ENCODE assay signal across 19 mouse cellular contexts in genomic region chr14:20298131-20298530, GRCm38 (mm10). TPM values are rescaled to one million over a fixed set of nuclear protein-coding genes. Genes with fewer than 3 reads are reported as not detected.
A peak's percentile ranks its signal among the peaks of the same experiment; 100 is the strongest.
DNase-seq lines count a peak whose midpoint lies in the region; ATAC-seq and TF ChIP-seq lines count a peak whose summit lies in the region.
"Had no signal": no experiment of that assay in that cellular context is flagged by ENCODE, and none has a peak within 500 bp of the region (broad histone marks: within the 10 kb centered on the region; RNA-seq: fewer than 3 reads in every experiment).

No protein-coding gene starts in this region.

- no peaks in the 10 kb centered on the region for H3K27me3 ChIP-seq in heart, postnatal 0 days (ENCODE audit: control insufficient read depth, insufficient read depth, low read length)
- H3K27me3 ChIP-seq in MEL (ENCODE audit: control insufficient read depth in 1 of 2, insufficient read depth in 2 of 2, low read length in 2 of 2) = no peaks in the 10 kb centered on the region
- H3K27me3 ChIP-seq: embryonic facial prominence, embryonic 12.5 days; forebrain, embryonic 15.5 days; megakaryocyte, embryonic 14.5 days had no signal

- intact Hi-C loops in heart, postnatal 36 days (cut with DNase I) = no loop called here

- H3K79me2 ChIP-seq in MEL (ENCODE audit: control insufficient read depth, insufficient read depth, low read length, poor library complexity) (0 out of 2 replicates have a peak, but pooled peaks cover 3% of the 10 kb centered on the region), macrophage (ENCODE audit: inconsistent target) (peaks cover 65% of the 10 kb centered on the region)

- no peak for TF ChIP-seq POLR2A in MEL (IDR thresholded peaks at IDR 0.05; ENCODE audit: control insufficient read depth in 1 of 2, insufficient read depth in 1 of 2, low read depth in 1 of 2, low read length in 2 of 2, poor library complexity in 1 of 2)

- no peak overlapping the region for H3K4me3 ChIP-seq in heart, postnatal 0 days (ENCODE audit: low read depth, low read length)
- H3K4me3 ChIP-seq in MEL (ENCODE audit: control insufficient read depth in 1 of 2, insufficient read depth in 1 of 2, low read depth in 2 of 2, low read length in 2 of 2) (no peak overlapping the region), macrophage (ENCODE audit: inconsistent target) (peak overlapping the region; percentile 7; the same call in 1 of the 2 replicates)
- H3K4me3 ChIP-seq: embryonic facial prominence, embryonic 12.5 days; forebrain, embryonic 15.5 days; megakaryocyte, embryonic 14.5 days had no signal

- ATAC-seq in heart, postnatal 0 days (ENCODE audit: insufficient read depth, low read depth) = no peak
- ATAC-seq: forebrain, embryonic 15.5 days had no signal

- H3K27ac ChIP-seq in heart, postnatal 0 days (ENCODE audit: low read depth) = no peak overlapping the region
- H3K27ac ChIP-seq in MEL (ENCODE audit: control insufficient read depth, low read depth, low read length) (no peak overlapping the region), macrophage (peak overlapping the region; percentile 43)
- H3K27ac ChIP-seq: embryonic facial prominence, embryonic 12.5 days; forebrain, embryonic 15.5 days had no signal

- no peak overlapping the region for H3K4me2 ChIP-seq in heart, postnatal 0 days (ENCODE audit: low read depth, low read length)
- H3K4me2 ChIP-seq: embryonic facial prominence, embryonic 12.5 days; forebrain, embryonic 15.5 days had no signal

- no peaks in the 10 kb centered on the region for H3K36me3 ChIP-seq in heart, postnatal 0 days (replicated peaks; ENCODE audit: control insufficient read depth, insufficient read depth, low read length)
- H3K36me3 ChIP-seq in MEL (ENCODE audit: control insufficient read depth in 1 of 2, insufficient read depth in 2 of 2, low read length in 2 of 2) (peaks cover 0 to 5% of the 10 kb centered on the region in 2 experiments; a peak in 1 of 4 replicates), macrophage (ENCODE audit: inconsistent target) (no peaks in the 10 kb centered on the region)
- H3K36me3 ChIP-seq: embryonic facial prominence, embryonic 12.5 days; forebrain, embryonic 15.5 days had no signal

- DNase-seq in heart, postnatal 0 days (ENCODE audit: low spot score) = peak; percentile 30
- no peak for DNase-seq in heart, postnatal 36 days
- DNase-seq in MEL (ENCODE audit: low read depth, low spot score) = peak; percentile 19
- DNase-seq in adrenal gland, postnatal 36 days = peak; percentile 14 to 53
- DNase-seq in frontal cortex, adult 2 months (ENCODE audit: extremely low spot score in 1 of 2, low spot score in 1 of 2) = no peak
- no peak for DNase-seq in thymus, postnatal 10 days (ENCODE audit: low spot score in 2 of 2)
- DNase-seq: cerebellum, postnatal 14 days; spleen, adult 18-20 months had no signal

- 0 out of 2 replicates have a peak, but pooled peaks cover 5% of the 10 kb centered on the region for H3K4me1 ChIP-seq in heart, postnatal 0 days (ENCODE audit: control insufficient read depth, insufficient read depth)
- no peaks in the 10 kb centered on the region; a peak in 1 of 4 replicates for H3K4me1 ChIP-seq in MEL (ENCODE audit: control insufficient read depth in 1 of 2, insufficient read depth in 2 of 2, low read length in 2 of 2)

- no peak overlapping the region for H3K9ac ChIP-seq in heart, postnatal 0 days (replicated peaks; ENCODE audit: low read depth, low read length)
- no peak overlapping the region for H3K9ac ChIP-seq in MEL (ENCODE audit: control insufficient read depth, low read depth, low read length, poor library complexity, severe bottlenecking)
- H3K9ac ChIP-seq: embryonic facial prominence, embryonic 12.5 days; forebrain, embryonic 15.5 days had no signal

- H3K9me3 ChIP-seq in heart, postnatal 0 days (replicated peaks; ENCODE audit: control insufficient read depth, low read length) = no peaks in the 10 kb centered on the region
- no peaks in the 10 kb centered on the region for H3K9me3 ChIP-seq in MEL (replicated peaks; ENCODE audit: insufficient read depth, low read length)
- H3K9me3 ChIP-seq: embryonic facial prominence, embryonic 12.5 days; forebrain, embryonic 15.5 days; G1E; megakaryocyte, embryonic 14.5 days had no signal

- TF ChIP-seq RAD21 in MEL (IDR thresholded peaks at IDR 0.05; ENCODE audit: low read depth, low read length) = no peak

- 58% methylated on average over 3 of the region's 3 CpGs for WGBS in heart, postnatal 0 days
- 12% methylated on average over 3 of the region's 3 CpGs for WGBS in macrophage (ENCODE audit: missing documents)

- TF ChIP-seq CTCF in heart, postnatal 0 days (IDR thresholded peaks at IDR 0.05; ENCODE audit: low read depth) = no peak
- no peak for TF ChIP-seq CTCF in MEL (IDR thresholded peaks at IDR 0.05 in 2 of 3, conservative IDR thresholded peaks at IDR 0.05 in 1 of 3; ENCODE audit: control insufficient read depth in 1 of 3, insufficient read depth in 1 of 3, low read depth in 2 of 3, low read length in 3 of 3, poor library complexity in 1 of 3, severe bottlenecking in 1 of 3)

- no peak for TF ChIP-seq EP300 in heart, postnatal 0 days (IDR thresholded peaks at IDR 0.05; ENCODE audit: low read depth)
- no peak for TF ChIP-seq EP300 in MEL (IDR thresholded peaks at IDR 0.05; ENCODE audit: low read depth in 1 of 2, low read length in 2 of 2)

TF ChIP-seq in MEL, 35 proteins besides CTCF, POLR2A, EP300 and RAD21:
- no peak for TF ChIP-seq BHLHE40 (IDR thresholded peaks at IDR 0.05; ENCODE audit: borderline replicate concordance, low read depth, low read length)
- no peak for TF ChIP-seq SIN3A (IDR thresholded peaks at IDR 0.05; ENCODE audit: low read length)
- no peak for TF ChIP-seq MAX (IDR thresholded peaks at IDR 0.05; ENCODE audit: low read length)
- TF ChIP-seq UBTF (IDR thresholded peaks at IDR 0.05; ENCODE audit: borderline replicate concordance, insufficient read depth, low read depth, low read length) = no peak

RNA-seq across cellular contexts. Expression of gene Nudt13, which starts 3.6 kb away (rescaled TPM):
- 15.0 and 17.0 TPM in 2 replicates for total RNA-seq in heart, postnatal 0 days (2014; rRNA removed; ENCODE audit: low replicate concordance)
- polyA plus RNA-seq in heart, postnatal 0 days (2015; fragmentation: Nextera tagmentation; extraction: Ambion mirVana) = 13.2 and 14.2 TPM in 2 replicates
- 10 to 100 TPM; 28.3 to 35.8 TPM for total RNA-seq in heart, postnatal 36 days (2021)
- total RNA-seq in MEL (2012; rRNA removed) = 9.9 and 10.3 TPM in 2 replicates
- 10 to 100 TPM in 1 of 2 experiments, not detected in 1; 12.3 TPM for polyA plus RNA-seq in MEL (2012; ENCODE audit: insufficient read depth in 1 of 2, insufficient read length in 2 of 2, low read depth in 1 of 2, low replicate concordance in 2 of 2, missing spikeins in 1 of 2)
- 10 to 100 TPM; 38.7 to 47.9 TPM for total RNA-seq in adrenal gland, postnatal 36 days (2021)
- 100 to 1,000 TPM in 1 of 26 experiments, 10 to 100 TPM in 25; 18.4 to 109 (median 60.5) TPM for total RNA-seq in macrophage (2018; cell fraction: chromatin; rRNA removed)
- 10 to 100 TPM in 21 of 26 experiments, 1 to 10 TPM in 5; 7.2 to 20.7 (median 12.8) TPM for total RNA-seq in macrophage (2018; cell fraction: cytosol; rRNA removed)
- 10 to 100 TPM; 18.0 to 93.6 (median 44.3) TPM for total RNA-seq in macrophage (2018; cell fraction: nucleus; rRNA removed)
- 14.1 to 21.2 TPM (median 17.6 TPM) in 3 replicates for polyA plus RNA-seq in macrophage (2018)
- 26.7 and 38.3 TPM in 2 replicates for polyA plus RNA-seq in frontal cortex, adult 2 months (2012; rRNA removed)

RNA-seq across cellular contexts. Expression of gene Kcnk16, which starts 29.1 kb away (rescaled TPM):
- not detected in 2 replicates for total RNA-seq in heart, postnatal 0 days (2014; rRNA removed; ENCODE audit: low replicate concordance)
- polyA plus RNA-seq in heart, postnatal 0 days (2015; fragmentation: Nextera tagmentation; extraction: Ambion mirVana) = not detected in 2 replicates
- total RNA-seq in heart, postnatal 36 days (2021) = not detected
- not detected in 2 replicates for total RNA-seq in MEL (2012; rRNA removed)
- polyA plus RNA-seq in MEL (2012; ENCODE audit: insufficient read depth in 1 of 2, insufficient read length in 2 of 2, low read depth in 1 of 2, low replicate concordance in 2 of 2, missing spikeins in 1 of 2) (not detected), macrophage (2018) (not detected in 3 replicates)
- not detected for total RNA-seq in adrenal gland, postnatal 36 days (2021)
- not detected for total RNA-seq in macrophage (2018; cell fraction: chromatin; rRNA removed)
- total RNA-seq in macrophage (2018; cell fraction: cytosol; rRNA removed) = not detected
- not detected for total RNA-seq in macrophage (2018; cell fraction: nucleus; rRNA removed)
- not detected in 2 replicates for polyA plus RNA-seq in frontal cortex, adult 2 months (2012; rRNA removed)
- total RNA-seq: adrenal gland, adult 18-20 months; left cerebral cortex, adult 18-20 months had no signal
- polyA plus RNA-seq: embryonic facial prominence, embryonic 12.5 days; forebrain, embryonic 15.5 days; G1E; heart, embryonic 14.5 days; kidney, embryonic 16.5 days; limb, embryonic 14.5 days; testis, adult 2 months had no signal

RNA-seq across cellular contexts. Expression of gene Ecd, which starts 49.8 kb away (rescaled TPM):
- 19.1 and 38.5 TPM in 2 replicates for total RNA-seq in heart, postnatal 0 days (2014; rRNA removed; ENCODE audit: low replicate concordance)
- 23.2 and 24.3 TPM in 2 replicates for polyA plus RNA-seq in heart, postnatal 0 days (2015; fragmentation: Nextera tagmentation; extraction: Ambion mirVana)
- 10 to 100 TPM; 34.3 to 35.3 TPM for total RNA-seq in heart, postnatal 36 days (2021)
- 58.8 and 64.9 TPM in 2 replicates for total RNA-seq in MEL (2012; rRNA removed)
- polyA plus RNA-seq in MEL (2012; ENCODE audit: insufficient read depth in 1 of 2, insufficient read length in 2 of 2, low read depth in 1 of 2, low replicate concordance in 2 of 2, missing spikeins in 1 of 2) (10 to 100 TPM in 1 of 2 experiments, not detected in 1; 72.2 TPM), macrophage (2018) (20.4 to 33.9 TPM (median 25.3 TPM) in 3 replicates)
- total RNA-seq in adrenal gland, postnatal 36 days (2021) = 10 to 100 TPM; 40.9 to 42.2 TPM
- total RNA-seq in macrophage (2018; cell fraction: chromatin; rRNA removed) = 10 to 100 TPM in 23 of 26 experiments, 1 to 10 TPM in 3; 7.9 to 50.2 (median 26.4) TPM
- total RNA-seq in macrophage (2018; cell fraction: cytosol; rRNA removed) = 10 to 100 TPM; 15.2 to 29.3 (median 23.4) TPM
- 10 to 100 TPM in 23 of 26 experiments, 1 to 10 TPM in 3; 6.6 to 37.6 (median 20.1) TPM for total RNA-seq in macrophage (2018; cell fraction: nucleus; rRNA removed)
- 30.9 and 31.3 TPM in 2 replicates for polyA plus RNA-seq in frontal cortex, adult 2 months (2012; rRNA removed)

RNA-seq across cellular contexts. Expression of gene Fam149b, which starts 49.8 kb away (rescaled TPM):
- total RNA-seq in heart, postnatal 0 days (2014; rRNA removed; ENCODE audit: low replicate concordance) = 43.7 and 49.4 TPM in 2 replicates
- 16.5 and 19.1 TPM in 2 replicates for polyA plus RNA-seq in heart, postnatal 0 days (2015; fragmentation: Nextera tagmentation; extraction: Ambion mirVana)
- 10 to 100 TPM; 29.6 to 35.0 TPM for total RNA-seq in heart, postnatal 36 days (2021)
- 16.1 and 18.9 TPM in 2 replicates for total RNA-seq in MEL (2012; rRNA removed)
- polyA plus RNA-seq in MEL (2012; ENCODE audit: insufficient read depth in 1 of 2, insufficient read length in 2 of 2, low read depth in 1 of 2, low replicate concordance in 2 of 2, missing spikeins in 1 of 2) (10 to 100 TPM in 1 of 2 experiments, not detected in 1; 25.8 TPM), macrophage (2018) (17.1 to 22.7 TPM (median 22.6 TPM) in 3 replicates)
- total RNA-seq in adrenal gland, postnatal 36 days (2021) = 10 to 100 TPM; 32.4 to 33.8 TPM
- 100 to 1,000 TPM in 1 of 26 experiments, 10 to 100 TPM in 25; 10.9 to 101 (median 48.3) TPM for total RNA-seq in macrophage (2018; cell fraction: chromatin; rRNA removed)
- total RNA-seq in macrophage (2018; cell fraction: cytosol; rRNA removed) = 10 to 100 TPM; 11.6 to 25.2 (median 17.8) TPM
- 10 to 100 TPM in 23 of 26 experiments, 1 to 10 TPM in 3; 7.6 to 75.4 (median 23.7) TPM for total RNA-seq in macrophage (2018; cell fraction: nucleus; rRNA removed)
- polyA plus RNA-seq in frontal cortex, adult 2 months (2012; rRNA removed) = 56.6 and 58.7 TPM in 2 replicates

Comparison
In these comparisons a context has a peak if more than half of its experiments do, and no peak if none do; other contexts are left out.
1. DNase-seq: peak in heart, postnatal 0 days (single experiment), MEL (single experiment) and adrenal gland, postnatal 36 days (2 of 2); none in heart, postnatal 36 days (0 of 2), frontal cortex, adult 2 months (0 of 2) and thymus, postnatal 10 days (0 of 2).